Mouse (Mus musculus) bone marrow macrophage, adult 2 months (primary cell): ENCODE measurements around the gene Pbld2.

Experiments
- CTCF ChIP-seq: IDR thresholded peaks from 2 replicates; pipeline ENCODE4 v1.5.1; 2012; ENCODE audit warnings: low read depth, mild to moderate bottlenecking, low read length, moderate library complexity
- POLR2A ChIP-seq: IDR thresholded peaks from 2 replicates; pipeline ENCODE4 v1.6.1; 2012; ENCODE audit warnings: mild to moderate bottlenecking, low read depth, low read length, borderline replicate concordance

DNA sequence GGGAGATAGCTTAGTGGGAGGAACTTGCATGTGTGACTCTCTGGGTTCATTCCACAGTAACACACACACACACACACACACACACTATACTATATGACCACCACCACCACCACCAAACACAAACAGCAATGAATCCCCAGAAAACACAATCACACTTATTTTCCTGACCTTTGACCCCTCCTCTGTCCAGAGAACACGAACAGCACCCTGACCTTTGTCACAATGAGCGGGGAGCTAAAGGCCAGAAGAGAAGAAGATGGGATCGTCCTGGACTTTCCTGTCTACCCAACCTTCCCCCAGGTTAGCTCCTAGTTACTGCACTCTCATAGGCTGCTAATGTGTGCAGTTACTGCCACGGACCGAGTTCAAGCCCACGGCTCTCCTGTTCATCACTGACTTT, 27.9 kb downstream of the Pbld2 start:
- no peak for TF ChIP-seq CTCF
- no peak for TF ChIP-seq POLR2A
